Mouse (Mus musculus): ENCODE data around the gene Rbm12. TPM values are rescaled to one million over a fixed set of nuclear protein-coding genes. Genes with fewer than 3 reads are reported as not detected.
"Not testable (repeated sequence)": the region's sequence is repeated elsewhere in the genome, so short reads cannot be mapped to it uniquely, and the experiment has no call there.

The Rbm12 gene
- polyA plus RNA-seq, 1 experiment = 391 TPM

DNA sequence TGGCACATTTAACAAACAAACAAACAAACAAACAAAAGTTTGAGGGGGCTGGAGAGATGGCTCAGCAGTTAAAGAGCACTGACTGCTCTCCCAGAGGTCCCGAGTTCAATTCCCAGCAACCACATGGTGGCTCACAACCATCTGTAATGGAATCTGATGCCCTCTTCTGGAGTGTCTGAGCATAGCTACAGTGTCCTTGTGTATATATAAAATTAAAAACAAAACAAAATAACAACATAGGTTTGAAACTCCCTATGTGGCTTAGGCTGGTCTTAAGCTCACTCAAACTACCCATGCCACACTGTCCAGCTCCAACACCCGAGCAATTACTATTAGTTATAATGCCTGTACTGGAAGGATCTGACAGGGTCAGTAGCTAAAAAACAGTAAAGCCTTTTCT is 31.0 kb upstream of the Rbm12 start:
- Histone ChIP-seq H3K4me3 (ENCODE audit: insufficient read depth, low read depth, low read length) (no peak overlapping the region), H3K4me1 (ENCODE audit: control insufficient read depth, insufficient read depth, low read length) (peaks cover 3% of the 10 kb centered on the region; the same call in 1 of the 2 replicates), H3K27ac (ENCODE audit: insufficient read depth, low read depth, low read length) (no peak overlapping the region)
- TF ChIP-seq POLR2A (IDR thresholded peaks at IDR 0.05; ENCODE audit: insufficient read depth, low read depth, low read length) = no peak
- no peak for TF ChIP-seq CTCF (IDR thresholded peaks at IDR 0.05; ENCODE audit: insufficient read depth, low read depth, low read length)
- 68% methylated on average over 2 of the region's 2 CpGs for WGBS

DNA sequence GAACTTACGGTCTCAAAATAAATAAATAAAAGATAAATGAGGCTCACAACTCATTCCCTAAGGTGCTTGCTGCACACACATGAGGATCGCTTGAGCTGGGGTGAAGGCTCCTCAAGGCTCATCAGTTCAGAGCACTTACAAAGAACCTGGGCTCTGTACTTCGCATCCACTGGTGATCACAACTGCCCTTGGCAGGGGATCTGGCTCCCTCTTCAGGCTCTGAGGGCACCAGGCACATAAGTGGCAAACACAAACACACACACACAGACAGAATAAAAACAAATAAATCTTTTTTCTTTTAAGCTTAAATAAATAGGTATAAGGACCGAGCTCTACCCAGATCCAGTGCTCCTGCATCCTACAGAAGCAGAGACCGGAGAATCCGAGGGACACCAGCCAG is 23.9 kb upstream of the Rbm12 start:
- Histone ChIP-seq H3K4me3 (ENCODE audit: insufficient read depth, low read depth, low read length) (no peak overlapping the region), H3K4me1 (ENCODE audit: control insufficient read depth, insufficient read depth, low read length) (no peaks in the 10 kb centered on the region), H3K27ac (ENCODE audit: insufficient read depth, low read depth, low read length) (no peak overlapping the region)
- TF ChIP-seq POLR2A (IDR thresholded peaks at IDR 0.05; ENCODE audit: insufficient read depth, low read depth, low read length) (no peak), CTCF (IDR thresholded peaks at IDR 0.05; ENCODE audit: insufficient read depth, low read depth, low read length) (no peak)
- 87% methylated on average over 6 of the region's 6 CpGs for whole genome bisulfite sequencing

DNA sequence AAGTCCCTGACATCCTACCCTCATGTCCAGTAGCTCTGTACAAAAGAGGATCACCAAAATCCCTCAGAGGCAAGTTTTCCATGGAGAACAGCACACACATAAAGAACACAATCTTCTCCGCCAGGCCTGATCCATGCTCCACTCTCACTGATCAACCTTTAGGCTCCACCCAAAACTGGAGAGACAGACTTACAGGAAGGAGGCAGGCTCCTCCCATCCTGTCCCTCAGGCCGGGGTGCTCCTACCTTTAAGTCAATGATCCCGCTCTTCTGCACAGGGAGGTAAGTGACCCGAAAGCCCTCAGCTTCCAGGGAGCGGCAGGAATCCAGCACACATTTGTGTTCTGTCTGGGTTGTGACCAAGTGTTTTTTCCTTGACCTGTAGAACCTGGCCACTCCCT is 22.4 kb upstream of the Rbm12 start:
- no peak for TF ChIP-seq POLR2A (IDR thresholded peaks at IDR 0.05; ENCODE audit: insufficient read depth, low read depth, low read length)
- no peak for TF ChIP-seq CTCF (IDR thresholded peaks at IDR 0.05; ENCODE audit: insufficient read depth, low read depth, low read length)
- H3K4me3 ChIP-seq (ENCODE audit: insufficient read depth, low read depth, low read length) = no peak overlapping the region
- H3K27ac ChIP-seq (ENCODE audit: insufficient read depth, low read depth, low read length) = no peak overlapping the region
- H3K4me1 ChIP-seq (ENCODE audit: control insufficient read depth, insufficient read depth, low read length) = no peaks in the 10 kb centered on the region
- WGBS = 90% methylated on average over 5 of the region's 5 CpGs

DNA sequence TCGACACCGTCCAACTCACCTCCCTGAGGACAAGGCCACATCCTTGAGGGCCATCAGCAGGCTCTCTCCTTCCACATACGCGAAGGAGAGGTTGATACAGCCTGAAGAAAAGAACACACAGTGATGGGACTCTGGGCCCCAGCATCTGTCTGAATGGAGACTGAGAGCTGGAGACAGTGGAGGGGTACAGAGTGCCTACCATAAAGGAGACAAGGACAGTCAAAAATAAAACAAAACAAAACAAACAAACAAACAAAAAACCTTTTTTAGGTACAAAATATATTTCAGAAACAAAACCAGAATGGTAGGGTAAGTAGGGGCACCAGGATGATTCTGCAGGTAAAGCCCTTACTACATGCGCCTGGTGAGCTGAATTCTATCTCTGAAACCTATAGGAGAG is 15.2 kb upstream of the Rbm12 start, which contains the start of gene Gm28036:
Gene Gm28036, minus strand, starts transcription at position 101 of the 400 bp plus-strand sequence.
- TF ChIP-seq CTCF (IDR thresholded peaks at IDR 0.05; ENCODE audit: insufficient read depth, low read depth, low read length) (no peak), POLR2A (IDR thresholded peaks at IDR 0.05; ENCODE audit: insufficient read depth, low read depth, low read length) (no peak)
- WGBS = 96% methylated on average over 5 of the region's 5 CpGs
- Histone ChIP-seq H3K27ac (ENCODE audit: insufficient read depth, low read depth, low read length) (no peak within 1 kb of the TSS), H3K4me3 (ENCODE audit: insufficient read depth, low read depth, low read length) (no peak within 1 kb of the TSS), H3K4me1 (ENCODE audit: control insufficient read depth, insufficient read depth, low read length) (no peaks in the 10 kb centered on the region; the same call in 1 of the 2 replicates)

DNA sequence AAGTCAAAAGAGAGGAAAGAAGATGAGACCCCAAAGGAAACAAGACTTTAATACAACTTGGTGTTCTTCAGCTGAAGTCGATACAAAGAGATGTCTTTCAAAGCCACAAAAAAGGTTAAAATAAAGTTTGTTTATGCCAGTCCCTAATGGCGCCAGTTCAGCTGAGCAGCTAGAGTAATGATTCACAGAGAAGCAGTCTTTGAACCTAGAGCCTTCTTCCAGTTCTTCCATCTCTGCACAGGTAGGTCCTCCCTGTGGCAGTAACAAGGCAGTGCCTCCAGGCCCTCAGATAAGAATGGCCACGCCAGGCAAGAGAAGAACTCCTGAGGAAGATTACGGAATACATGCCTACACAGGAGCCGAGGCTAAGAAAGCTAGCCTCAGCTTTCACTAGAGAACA is 12.0 kb upstream of the Rbm12 start:
- 92% methylated on average over 5 of the region's 5 CpGs for WGBS

DNA sequence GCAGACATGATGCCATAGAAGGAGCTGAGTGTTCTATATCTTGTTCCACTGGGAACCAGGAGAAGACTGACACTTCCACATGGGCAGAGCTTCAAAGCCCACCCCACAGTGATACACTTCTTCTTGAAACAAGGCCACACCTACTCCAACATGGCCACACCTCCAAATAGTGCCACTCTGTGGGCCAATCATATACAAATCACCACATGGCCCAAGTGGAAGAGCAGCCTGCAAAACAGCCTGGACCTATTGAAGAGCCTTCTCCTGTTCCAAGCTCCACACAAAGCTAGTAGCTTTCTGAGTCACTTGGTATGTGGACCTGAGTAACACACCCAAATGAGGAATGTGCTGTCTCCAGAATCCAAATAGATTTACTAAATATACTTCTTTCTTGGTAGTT is 7.8 kb upstream of the Rbm12 start:
- TF ChIP-seq CTCF (IDR thresholded peaks at IDR 0.05; ENCODE audit: insufficient read depth, low read depth, low read length) (no peak), POLR2A (IDR thresholded peaks at IDR 0.05; ENCODE audit: insufficient read depth, low read depth, low read length) (no peak)
- Histone ChIP-seq H3K4me1 (ENCODE audit: control insufficient read depth, insufficient read depth, low read length) (no peaks in the 10 kb centered on the region; the same call in 1 of the 2 replicates), H3K27ac (ENCODE audit: insufficient read depth, low read depth, low read length) (no peak overlapping the region), H3K4me3 (ENCODE audit: insufficient read depth, low read depth, low read length) (no peak overlapping the region)

More for the DNA sequence above, 12.0 kb upstream of the Rbm12 start:
- no peaks in the 10 kb centered on the region; the same call in 1 of the 2 replicates for H3K4me1 ChIP-seq (ENCODE audit: control insufficient read depth, insufficient read depth, low read length)
- peak overlapping the region; percentile 59 for H3K27ac ChIP-seq (ENCODE audit: insufficient read depth, low read depth, low read length)
- TF ChIP-seq CTCF (IDR thresholded peaks at IDR 0.05; ENCODE audit: insufficient read depth, low read depth, low read length) = no peak
- TF ChIP-seq POLR2A (IDR thresholded peaks at IDR 0.05; ENCODE audit: insufficient read depth, low read depth, low read length) = no peak
- H3K4me3 ChIP-seq (ENCODE audit: insufficient read depth, low read depth, low read length) = no peak overlapping the region

DNA sequence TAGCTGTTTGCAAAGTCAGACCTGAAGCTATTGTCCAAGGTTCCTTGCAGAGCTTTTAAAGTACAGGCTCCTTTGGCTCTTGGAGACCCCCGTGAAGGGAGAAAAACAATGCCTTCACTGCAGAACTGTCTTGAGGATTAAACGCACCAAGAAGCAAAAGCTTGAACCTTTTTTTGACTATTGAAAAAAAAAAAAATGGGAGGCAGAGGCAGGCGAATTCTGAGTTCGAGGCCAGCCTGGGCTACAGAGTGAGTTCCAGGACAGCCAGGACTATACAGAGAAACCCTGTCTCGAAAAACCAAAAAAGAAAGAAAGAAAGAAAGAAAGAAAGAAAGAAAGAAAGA is 274 bp upstream of the Rbm12 start:
- 13% methylated on average over 5 of the region's 5 CpGs for WGBS
- H3K4me3 ChIP-seq (ENCODE audit: insufficient read depth, low read depth, low read length) = peak overlapping the region; percentile 85
- H3K27ac ChIP-seq (ENCODE audit: insufficient read depth, low read depth, low read length) = peak overlapping the region; percentile 10; the same call in 1 of the 2 replicates
- not testable (repeated sequence) for H3K4me1 ChIP-seq (ENCODE audit: control insufficient read depth, insufficient read depth, low read length)

DNA sequence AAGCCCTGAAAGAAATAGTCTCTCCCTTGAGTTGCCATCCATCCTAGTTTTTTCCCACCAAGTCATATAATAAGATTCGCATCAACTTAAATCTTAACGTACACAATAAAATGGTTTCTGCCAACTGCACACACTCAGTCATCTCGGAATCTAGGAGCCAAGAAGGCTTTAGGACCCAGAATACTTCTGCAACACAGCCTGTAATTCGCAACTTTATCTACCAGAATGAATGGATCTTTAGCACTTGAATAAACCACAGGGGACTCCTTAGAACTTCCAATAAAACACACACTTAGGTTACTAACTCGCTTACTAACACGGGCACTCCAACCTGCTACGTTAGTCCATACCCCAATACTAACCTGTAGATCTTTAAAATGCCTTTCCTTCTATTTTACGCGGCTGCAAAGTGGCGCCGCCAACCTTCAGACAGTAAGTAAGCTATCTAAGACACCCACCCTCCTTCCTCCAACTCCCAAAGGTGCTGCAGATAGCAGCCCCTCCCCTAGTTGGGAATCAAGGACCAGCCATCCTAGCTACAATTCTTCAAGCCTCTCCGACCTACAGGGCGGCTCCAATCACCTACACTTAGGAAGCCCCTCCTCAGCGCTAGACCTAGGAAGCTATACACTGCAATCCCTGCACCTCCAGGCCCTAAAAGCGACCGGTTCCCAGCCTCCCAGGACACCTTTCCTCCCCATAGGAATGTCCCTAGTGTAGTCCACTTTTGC is 986 bp downstream of the Rbm12 start:
- Histone ChIP-seq H3K4me3 (ENCODE audit: insufficient read depth, low read depth, low read length) (peak overlapping the region; percentile 85), H3K27ac (ENCODE audit: insufficient read depth, low read depth, low read length) (0 out of 2 replicates have a peak overlapping the region, but pooled peaks have one; percentile 87), H3K4me1 (ENCODE audit: control insufficient read depth, insufficient read depth, low read length) (peaks cover 2% of the 10 kb centered on the region; the same call in 1 of the 2 replicates)
- under 1% methylated on average over 16 of the region's 16 CpGs for WGBS
- TF ChIP-seq CTCF (IDR thresholded peaks at IDR 0.05; ENCODE audit: insufficient read depth, low read depth, low read length) (no peak), POLR2A (IDR thresholded peaks at IDR 0.05; ENCODE audit: insufficient read depth, low read depth, low read length) (no peak)

DNA sequence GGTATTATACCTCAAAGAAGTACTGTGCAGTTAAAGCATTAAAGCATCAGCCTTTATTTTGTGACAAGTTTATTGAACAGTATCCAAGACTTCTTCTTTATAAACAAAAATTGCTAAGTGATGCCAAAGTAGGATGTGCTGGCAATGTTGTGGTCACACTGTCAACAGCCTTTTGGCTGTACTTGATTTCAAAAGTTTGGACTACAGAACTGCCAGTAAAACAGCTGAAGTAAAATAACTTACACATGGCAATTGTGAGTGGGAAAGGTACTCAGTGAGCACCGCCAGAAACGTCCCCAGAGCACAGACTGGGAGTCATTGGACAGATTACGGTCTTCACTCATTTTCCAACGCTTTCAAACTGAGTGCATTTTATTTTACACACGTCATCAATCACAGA is 19.9 kb downstream of the Rbm12 start:
- TF ChIP-seq POLR2A (IDR thresholded peaks at IDR 0.05; ENCODE audit: insufficient read depth, low read depth, low read length) = no peak
- no peak for TF ChIP-seq CTCF (IDR thresholded peaks at IDR 0.05; ENCODE audit: insufficient read depth, low read depth, low read length)
- WGBS = 53% methylated on average over 5 of the region's 5 CpGs
- no peaks in the 10 kb centered on the region for H3K4me1 ChIP-seq (ENCODE audit: control insufficient read depth, insufficient read depth, low read length)
- H3K4me3 ChIP-seq (ENCODE audit: insufficient read depth, low read depth, low read length) = no peak overlapping the region
- H3K27ac ChIP-seq (ENCODE audit: insufficient read depth, low read depth, low read length) = no peak overlapping the region
